Mouse (Mus musculus) frontal cortex, adult (tissue): ENCODE results near the gene Dusp9.

ENCODE experiments used
- ATAC-seq: cut with Nextera tagmentation; 2 replicates; pipeline ENCODE4 v1.9.2; 2017; ENCODE audit warnings: mild to moderate bottlenecking, moderate library complexity, mixed read lengths; ENCODE audit not compliant: low TSS enrichment

The Dusp9 gene

GRCm38 (mm10) chrX:73663143-73663542, 23.9 kb downstream of the Dusp9 start:
- ATAC-seq: no peak

- ATAC-seq: peak; percentile 50
These were observed 32.8 kb downstream of the Dusp9 start for GRCm38 (mm10) chrX:73672031-73672431.

GRCm38 (mm10) chrX:73672879-73673618, 33.8 kb downstream of the Dusp9 start, which contains the start of gene Slc6a8:
Gene Slc6a8, plus strand, starts transcription at chrX:73673150.
- ATAC-seq: 0 out of 2 replicates have a peak, but pooled peaks have one; percentile 24

- no peak for ATAC-seq
These were observed 34.4 kb downstream of the Dusp9 start for GRCm38 (mm10) chrX:73673619-73673967.

- peak; percentile 32; the same call in 1 of the 2 replicates for ATAC-seq
These were observed 34.9 kb downstream of the Dusp9 start for GRCm38 (mm10) chrX:73673968-73674661.

GRCm38 (mm10) chrX:73675231-73675630, 36.0 kb downstream of the Dusp9 start:
- peak; percentile 45 for ATAC-seq

- no peak for ATAC-seq
These were observed 37.4 kb downstream of the Dusp9 start for GRCm38 (mm10) chrX:73676668-73677067.

GRCm38 (mm10) chrX:73684156-73684555, 44.9 kb downstream of the Dusp9 start:
- ATAC-seq: no peak

GRCm38 (mm10) chrX:73684978-73685377, 45.8 kb downstream of the Dusp9 start:
- no peak for ATAC-seq

GRCm38 (mm10) chrX:73685629-73686028, 46.4 kb downstream of the Dusp9 start:
- no peak for ATAC-seq

- ATAC-seq: peak; percentile 94
These were observed 51.9 kb downstream of the Dusp9 start for GRCm38 (mm10) chrX:73690917-73691629.
